Mouse (Mus musculus) embryonic fibroblast, embryonic 13.5 days (primary cell): Measurements from ENCODE around the gene Mrc2. TPM values are rescaled to one million over a fixed set of nuclear protein-coding genes. Genes with fewer than 3 reads are reported as not detected.

Experiments used
- H3K27ac ChIP-seq: 2 replicates; pipeline ENCODE4 v1.5.1; 2012; ENCODE audit warnings: low read length, control low read depth, inconsistent platforms; ENCODE audit not compliant: insufficient read depth
- H3K4me1 ChIP-seq: 2 replicates; pipeline ENCODE4 v1.6.1; 2011; ENCODE audit warnings: low read length; ENCODE audit not compliant: control insufficient read depth, insufficient read depth
- H3K4me3 ChIP-seq: 2 replicates; pipeline ENCODE4 v1.5.1; 2011; ENCODE audit warnings: mild to moderate bottlenecking, control low read depth, low read length; ENCODE audit not compliant: insufficient read depth
- CTCF ChIP-seq: IDR thresholded peaks from 2 replicates; pipeline ENCODE4 v1.5.1; 2011; ENCODE audit warnings: mild to moderate bottlenecking, control low read depth, low read length, moderate library complexity, borderline replicate concordance; ENCODE audit not compliant: insufficient read depth
- POLR2A ChIP-seq: IDR thresholded peaks from 2 replicates; pipeline ENCODE4 v1.6.1; 2011; ENCODE audit warnings: low read depth, mild to moderate bottlenecking, control low read depth, low read length, moderate library complexity
- polyA plus RNA-seq: library from polyadenylated mRNA; stranded (reverse); fragments of >200 nt; gene quantifications from 2 replicates; pipeline ENCODE4 v1.2.4, GENCODE M21; 2011; ENCODE audit warnings: low read depth; ENCODE audit not compliant: missing spikeins, insufficient read length

Mrc2 gene
- polyA plus RNA-seq, 1 experiment: 144 TPM

DNA sequence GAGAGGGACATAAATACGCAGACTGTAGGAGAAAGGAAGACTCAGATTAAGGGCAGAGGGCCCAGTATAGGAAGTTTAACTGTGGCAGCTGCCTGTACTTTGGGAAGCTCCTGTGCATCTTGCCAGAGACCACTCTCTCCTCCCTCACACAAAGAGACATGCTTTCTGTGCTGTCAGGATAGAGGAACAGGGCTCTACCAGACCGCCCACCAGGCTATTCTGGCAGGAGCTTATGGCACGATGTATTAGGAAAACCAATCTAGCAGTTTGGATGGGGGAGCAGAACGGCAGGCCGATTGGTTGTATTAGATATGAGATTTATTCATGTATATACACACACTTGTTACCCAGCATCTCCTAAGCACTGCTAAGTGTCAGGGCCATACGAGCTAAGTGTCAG, 25.3 kb downstream of the Mrc2 start:
- peaks cover 28% of the 10 kb centered on the region for H3K4me1 ChIP-seq
- TF ChIP-seq POLR2A: no peak

DNA sequence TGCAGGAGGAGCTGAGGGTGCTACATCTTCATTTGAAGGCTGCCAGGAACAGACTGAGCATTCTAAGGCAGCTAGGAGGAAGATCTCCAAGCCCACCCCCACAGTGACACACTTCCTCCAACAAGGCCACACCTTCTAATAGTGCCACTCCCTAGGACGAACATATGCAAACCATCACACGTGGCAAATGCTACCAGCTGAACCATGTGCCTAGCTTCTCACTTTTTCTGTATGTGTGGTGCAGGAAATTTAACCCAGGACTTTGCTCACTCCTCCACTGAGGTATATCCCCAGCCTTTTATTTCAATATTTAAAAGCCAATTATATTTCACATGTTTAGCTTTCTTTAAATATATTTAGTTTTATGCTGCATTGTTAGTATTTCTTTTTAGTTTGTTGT, 28.6 kb downstream of the Mrc2 start:
- TF ChIP-seq POLR2A (no peak), CTCF (no peak)
- no peak overlapping the region for H3K27ac ChIP-seq
- H3K4me1 ChIP-seq: peaks cover 2% of the 10 kb centered on the region; the same call in 1 of the 2 replicates
- H3K4me3 ChIP-seq: no peak overlapping the region

More for the DNA sequence above, 25.3 kb downstream of the Mrc2 start:
- no peak overlapping the region for H3K27ac ChIP-seq
- no peak overlapping the region for H3K4me3 ChIP-seq

DNA sequence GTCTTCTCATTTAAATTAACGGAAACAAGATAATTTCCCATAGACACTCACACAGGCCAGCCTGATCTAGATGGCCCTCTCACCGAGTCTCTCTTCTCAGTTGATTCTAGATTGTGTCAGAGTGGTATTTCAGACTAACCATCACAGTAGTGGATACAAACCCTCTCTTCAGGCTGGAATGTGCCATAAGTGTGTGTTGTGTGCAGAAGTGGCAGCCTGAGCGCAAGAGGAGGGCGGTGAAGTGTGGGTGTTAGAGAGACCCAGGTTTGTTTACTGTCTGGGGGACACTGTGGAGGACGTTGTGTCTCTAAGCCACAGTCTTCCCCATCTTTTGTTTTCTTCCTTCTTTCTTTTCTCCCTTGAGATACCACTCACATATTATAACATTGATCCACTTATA, 31.1 kb downstream of the Mrc2 start:
- Histone ChIP-seq H3K4me3 (no peak overlapping the region), H3K27ac (no peak overlapping the region), H3K4me1 (peaks cover 2% of the 10 kb centered on the region; the same call in 1 of the 2 replicates)
- no peak for TF ChIP-seq POLR2A

DNA sequence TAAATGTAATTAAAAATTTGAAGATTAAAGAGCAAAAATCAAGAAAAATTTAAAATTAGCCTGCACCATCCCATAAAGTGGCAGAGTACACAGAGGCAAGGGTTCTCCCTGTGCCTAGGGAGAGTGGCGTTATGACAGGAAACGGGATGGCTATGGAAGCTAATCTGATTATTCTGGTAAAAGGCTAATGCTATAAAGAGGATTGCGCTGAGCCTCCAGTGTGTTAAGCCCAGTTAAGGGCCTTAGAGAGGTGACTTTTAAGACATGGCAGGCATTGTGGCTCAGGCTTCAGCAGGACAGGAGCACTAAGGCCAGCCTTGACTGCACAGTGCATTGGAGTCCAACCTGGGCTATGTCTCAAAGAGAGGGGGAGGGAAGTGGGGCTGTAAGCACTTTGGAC, 34.7 kb downstream of the Mrc2 start:
- TF ChIP-seq CTCF (no peak), POLR2A (no peak)

DNA sequence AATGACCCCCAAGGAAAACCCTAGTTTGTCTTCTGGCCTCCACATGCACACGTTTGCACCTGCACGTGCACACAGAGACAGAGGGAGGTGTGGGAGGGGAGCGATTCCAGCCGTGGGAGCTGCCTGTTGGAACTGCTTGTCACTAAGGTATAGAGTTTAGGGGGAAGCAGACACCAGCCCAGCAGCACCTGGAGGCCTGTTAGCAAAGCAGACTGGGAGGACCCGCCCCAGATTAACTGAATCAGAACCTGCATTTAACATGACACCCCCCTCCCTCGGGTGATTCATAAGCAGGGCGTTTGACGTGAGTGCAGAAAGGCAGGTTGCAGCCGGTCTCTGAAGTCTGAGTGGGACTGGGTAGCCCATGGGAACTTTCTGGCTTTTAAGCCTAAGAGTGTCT, 37.5 kb downstream of the Mrc2 start:
- no peak overlapping the region for H3K27ac ChIP-seq
- 0 out of 2 replicates have a peak, but pooled peaks cover 4% of the 10 kb centered on the region for H3K4me1 ChIP-seq
- H3K4me3 ChIP-seq: no peak overlapping the region
- TF ChIP-seq CTCF (no peak), POLR2A (no peak)

More for the DNA sequence above, 34.7 kb downstream of the Mrc2 start:
- peaks cover 6% of the 10 kb centered on the region; the same call in 1 of the 2 replicates for H3K4me1 ChIP-seq
- H3K27ac ChIP-seq: no peak overlapping the region
- no peak overlapping the region for H3K4me3 ChIP-seq

GRCm38 (mm10) chr11:105331129-105331528, 38.7 kb downstream of the Mrc2 start:
- Histone ChIP-seq H3K4me1 (0 out of 2 replicates have a peak, but pooled peaks cover 4% of the 10 kb centered on the region), H3K27ac (no peak overlapping the region), H3K4me3 (no peak overlapping the region)
- TF ChIP-seq CTCF (no peak), POLR2A (no peak)

GRCm38 (mm10) chr11:105331732-105332131, 39.3 kb downstream of the Mrc2 start:
- Histone ChIP-seq H3K27ac (no peak overlapping the region), H3K4me1 (0 out of 2 replicates have a peak, but pooled peaks cover 4% of the 10 kb centered on the region), H3K4me3 (no peak overlapping the region)
- TF ChIP-seq CTCF: no peak
- no peak for TF ChIP-seq POLR2A

GRCm38 (mm10) chr11:105332468-105332867, 40.0 kb downstream of the Mrc2 start:
- H3K27ac ChIP-seq: no peak overlapping the region
- no peak overlapping the region for H3K4me3 ChIP-seq
- TF ChIP-seq CTCF (peak; percentile 65; the same call in 1 of the 2 replicates), POLR2A (no peak)

DNA sequence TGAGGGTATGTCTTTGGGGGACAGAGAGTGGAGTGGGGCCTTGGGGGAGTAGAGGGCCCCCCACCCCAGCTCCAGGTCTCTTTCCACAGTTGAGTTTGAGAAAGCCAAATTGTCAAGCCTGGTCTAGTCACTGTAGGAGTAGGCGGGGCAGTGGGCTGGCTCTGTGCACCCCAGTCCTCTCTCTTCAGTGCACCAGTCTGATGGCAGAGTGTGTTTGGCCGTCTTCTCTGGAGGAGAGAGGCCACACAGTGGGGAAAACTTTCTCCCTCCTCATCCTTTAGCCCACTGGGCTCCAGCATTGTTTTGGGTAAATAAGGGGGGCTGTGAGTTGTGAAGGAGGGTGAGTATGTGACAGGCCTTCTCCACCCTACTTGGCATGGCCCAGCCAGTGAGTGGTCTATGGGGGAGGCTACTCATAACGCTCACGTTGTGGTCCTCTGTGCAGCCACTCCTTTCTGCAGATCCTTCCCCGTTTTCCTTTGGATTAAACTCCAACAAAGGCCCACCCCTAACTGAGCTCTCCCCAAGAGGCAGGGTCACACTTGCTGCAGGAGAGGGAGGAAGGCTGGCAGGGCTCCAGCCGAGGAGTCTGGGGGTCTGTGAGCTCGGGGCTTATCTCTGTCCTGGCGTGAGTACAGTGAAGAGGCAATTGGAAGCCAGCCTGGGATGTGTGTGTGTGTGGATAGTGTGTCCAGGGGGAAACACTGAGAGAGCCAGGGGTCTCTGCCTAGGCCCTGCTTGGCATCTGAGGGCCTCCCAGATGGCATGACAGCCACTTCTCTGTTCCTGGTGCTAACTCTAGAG, 41.6 kb downstream of the Mrc2 start:
- no peak for TF ChIP-seq CTCF
- TF ChIP-seq POLR2A: no peak
- Histone ChIP-seq H3K27ac (no peak overlapping the region), H3K4me3 (no peak overlapping the region), H3K4me1 (0 out of 2 replicates have a peak, but pooled peaks cover 4% of the 10 kb centered on the region)

More at GRCm38 (mm10) chr11:105332468-105332867, 40.0 kb downstream of the Mrc2 start:
- 0 out of 2 replicates have a peak, but pooled peaks cover 4% of the 10 kb centered on the region for H3K4me1 ChIP-seq
